Mouse (Mus musculus): ENCODE results near the gene Gm42517. TPM values are rescaled to one million over a fixed set of nuclear protein-coding genes. Genes with fewer than 3 reads are reported as not detected.

Gene Gm42517
- total and polyA plus RNA-seq, 2 experiments from 2014 or later, result 4.5 to 97.0 TPM

- ATAC-seq (peak; percentile 15), DNase-seq (ENCODE audit: low spot score) (no peak)
- Histone ChIP-seq H3K9me3 (ENCODE audit: low read length) (no peaks in the 10 kb centered on the region), H3K36me3 (ENCODE audit: insufficient read depth, low read length) (no peaks in the 10 kb centered on the region), H3K27ac (peak overlapping the region; percentile 32; the same call in 1 of the 2 replicates), H3K4me1 (ENCODE audit: insufficient read depth, low read length) (peaks cover 4% of the 10 kb centered on the region; the same call in 1 of the 2 replicates), H3K4me3 (ENCODE audit: low read length) (peak overlapping the region; percentile 72), H3K27me3 (ENCODE audit: insufficient read depth, low read length) (peaks cover 43% of the 10 kb centered on the region), H3K4me2 (ENCODE audit: low read depth, low read length) (peak overlapping the region; percentile 88), H3K9ac (replicated peaks; ENCODE audit: low read length) (peak overlapping the region; percentile 10; the same call in 1 of the 2 replicates)
- TF ChIP-seq CTCF (IDR thresholded peaks at IDR 0.05; ENCODE audit: low read depth), result no peak
- 3% methylated on average over 6 of the region's 6 CpGs for WGBS
These were observed 724 bp upstream of the Gm42517 start for GRCm38 (mm10) chr5:108368446-108368845.

DNA sequence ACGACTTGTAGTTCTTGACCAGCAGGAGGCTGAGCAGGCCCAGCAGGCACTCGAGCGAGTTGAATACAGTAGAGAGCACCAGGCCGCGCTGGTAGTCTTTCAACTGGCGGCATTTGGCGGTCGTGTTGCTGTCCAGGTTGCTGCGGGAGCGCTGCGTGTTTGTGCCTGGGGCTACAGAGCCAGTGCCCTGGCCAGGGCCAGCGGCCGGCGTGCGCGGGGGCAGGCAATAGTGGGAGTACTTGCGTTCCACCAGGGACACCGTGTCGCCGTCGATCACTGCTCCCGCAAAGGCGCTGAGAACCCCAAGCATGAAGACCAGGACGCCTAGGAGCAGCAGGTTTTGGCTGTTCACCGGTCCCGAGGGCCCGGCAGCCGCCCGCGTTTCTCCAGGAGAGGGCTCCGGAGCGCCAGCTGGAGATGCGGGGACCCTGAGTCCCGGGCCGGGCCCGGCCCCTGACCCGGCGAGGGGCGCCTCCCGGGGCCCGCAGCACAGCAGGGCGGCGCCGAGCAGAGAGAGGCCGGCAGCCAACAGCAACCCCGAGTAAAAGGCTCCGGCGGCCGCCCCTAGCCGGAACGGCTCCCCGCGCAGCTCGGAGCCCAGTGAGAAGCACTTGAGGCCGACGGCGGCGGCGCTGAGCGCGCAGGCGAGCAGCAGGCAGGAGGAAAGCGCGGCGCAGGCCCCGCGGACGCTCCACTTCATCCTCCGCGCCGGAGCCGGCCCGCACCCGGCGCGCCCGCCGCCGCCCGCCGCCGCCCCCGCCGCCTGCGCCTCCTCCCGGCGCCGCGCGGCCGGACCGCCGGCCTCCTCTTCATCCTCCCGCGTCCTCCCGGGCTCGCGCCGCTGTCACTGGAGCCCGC lies 509 bp downstream of the Gm42517 start:
- Histone ChIP-seq H3K36me3 (ENCODE audit: insufficient read depth, low read length) (no peaks in the 10 kb centered on the region), H3K4me3 (ENCODE audit: low read length) (peak overlapping the region; percentile 72), H3K27me3 (ENCODE audit: insufficient read depth, low read length) (peaks cover 37% of the 10 kb centered on the region), H3K4me1 (ENCODE audit: insufficient read depth, low read length) (peaks cover 4% of the 10 kb centered on the region; the same call in 1 of the 2 replicates), H3K27ac (peak overlapping the region; percentile 71), H3K9me3 (ENCODE audit: low read length) (no peaks in the 10 kb centered on the region), H3K9ac (replicated peaks; ENCODE audit: low read length) (peak overlapping the region; percentile 79), H3K4me2 (ENCODE audit: low read depth, low read length) (peak overlapping the region; percentile 88)
- ATAC-seq, result peak; percentile 48
- DNase-seq (ENCODE audit: low spot score), result peak; percentile 50
- WGBS, result 5% methylated on average over 70 of the region's 100 CpGs
- peak; percentile 26; the same call in 1 of the 2 replicates for TF ChIP-seq CTCF (IDR thresholded peaks at IDR 0.05; ENCODE audit: low read depth)

GRCm38 (mm10) chr5:108366328-108366983 lies 1.3 kb downstream of the Gm42517 start:
- Histone ChIP-seq H3K9ac (replicated peaks; ENCODE audit: low read length) (peak overlapping the region; percentile 79), H3K4me3 (ENCODE audit: low read length) (peak overlapping the region; percentile 72), H3K4me1 (ENCODE audit: insufficient read depth, low read length) (peaks cover 4% of the 10 kb centered on the region; the same call in 1 of the 2 replicates), H3K27ac (peak overlapping the region; percentile 71; the same call in 1 of the 2 replicates), H3K4me2 (ENCODE audit: low read depth, low read length) (peak overlapping the region; percentile 88), H3K9me3 (ENCODE audit: low read length) (no peaks in the 10 kb centered on the region), H3K36me3 (ENCODE audit: insufficient read depth, low read length) (no peaks in the 10 kb centered on the region), H3K27me3 (ENCODE audit: insufficient read depth, low read length) (peaks cover 29% of the 10 kb centered on the region)
- no peak for TF ChIP-seq CTCF (IDR thresholded peaks at IDR 0.05; ENCODE audit: low read depth)
- 3% methylated on average over 58 of the region's 60 CpGs for WGBS
- ATAC-seq, result peak; percentile 8; the same call in 1 of the 2 replicates
- no peak for DNase-seq (ENCODE audit: low spot score)

DNA sequence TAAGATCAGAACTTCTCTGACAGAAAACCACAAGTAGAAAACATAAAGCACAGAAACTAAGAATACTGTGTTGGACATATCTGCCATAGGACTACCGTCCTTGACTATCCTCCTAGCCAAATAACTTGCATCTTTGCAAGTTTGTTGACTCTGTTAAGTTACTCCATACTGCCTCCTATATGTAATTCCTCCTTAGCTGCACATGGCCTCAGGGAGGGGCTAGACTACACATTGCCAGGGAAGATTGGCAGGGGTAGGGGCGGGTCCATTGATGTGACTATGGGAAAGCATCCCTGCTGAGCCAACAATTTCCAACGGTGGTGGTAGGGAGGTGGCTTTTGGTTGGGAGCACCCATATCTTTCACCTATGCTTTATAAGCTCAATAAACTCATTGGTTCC lies 5.4 kb downstream of the Gm42517 start:
- 31% methylated on average over 3 of the region's 3 CpGs for WGBS

DNA sequence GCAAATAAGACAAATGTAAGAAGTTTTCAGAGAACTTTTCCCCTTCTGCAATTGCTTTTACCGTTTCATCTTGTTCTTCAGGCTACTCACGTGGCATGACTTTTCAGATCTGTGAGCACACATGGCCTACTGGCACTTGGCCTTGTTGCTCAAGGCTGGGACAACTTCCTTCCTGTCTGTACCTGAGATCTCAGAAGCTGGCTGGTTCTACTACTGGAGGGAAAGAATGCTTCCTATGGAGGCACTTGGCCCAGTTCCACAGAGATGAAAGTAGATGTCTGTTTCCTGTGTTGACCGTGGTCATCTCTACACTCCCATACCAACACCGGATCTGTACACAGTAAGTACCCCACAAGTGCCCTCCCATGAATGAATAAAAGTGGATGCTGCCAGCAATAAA lies 7.5 kb downstream of the Gm42517 start:
- 87% methylated on average over 4 of the region's 4 CpGs for WGBS
- no peak overlapping the region for H3K9ac ChIP-seq (replicated peaks; ENCODE audit: low read length)

More for the DNA sequence above, 5.4 kb downstream of the Gm42517 start:
- H3K27ac ChIP-seq, result no peak overlapping the region
- H3K9me3 ChIP-seq (ENCODE audit: low read length), result no peaks in the 10 kb centered on the region
- no peak for ATAC-seq
- H3K4me2 ChIP-seq (ENCODE audit: low read depth, low read length), result no peak overlapping the region
- no peak overlapping the region for H3K9ac ChIP-seq (replicated peaks; ENCODE audit: low read length)
- no peak overlapping the region for H3K4me3 ChIP-seq (ENCODE audit: low read length)
- peaks cover 9% of the 10 kb centered on the region for H3K27me3 ChIP-seq (ENCODE audit: insufficient read depth, low read length)
- peak; percentile 43 for TF ChIP-seq CTCF (IDR thresholded peaks at IDR 0.05; ENCODE audit: low read depth)
- H3K4me1 ChIP-seq (ENCODE audit: insufficient read depth, low read length), result no peaks in the 10 kb centered on the region
- peak; percentile 42 for DNase-seq (ENCODE audit: low spot score)
- H3K36me3 ChIP-seq (ENCODE audit: insufficient read depth, low read length), result no peaks in the 10 kb centered on the region

DNA sequence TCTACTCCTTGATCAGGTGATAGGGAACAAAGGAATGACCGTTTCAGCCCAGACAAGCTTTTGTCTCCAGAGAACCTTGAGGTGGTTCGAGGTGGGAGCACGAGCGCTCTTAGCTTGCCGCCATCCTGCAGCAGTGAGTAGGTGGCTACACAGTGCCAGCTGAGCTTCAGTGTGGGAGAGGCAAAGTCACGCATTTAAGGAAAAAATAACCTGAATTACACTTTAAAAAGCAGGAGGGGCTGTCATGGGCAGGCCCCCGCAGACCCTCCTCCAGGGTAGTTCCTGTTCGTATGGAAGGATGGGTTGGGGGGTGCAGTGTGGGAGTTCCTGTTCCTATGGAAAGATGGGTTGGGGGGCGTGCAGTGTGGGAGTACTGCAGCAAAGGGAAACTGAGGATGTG lies 8.2 kb downstream of the Gm42517 start:
- Histone ChIP-seq H3K4me3 (ENCODE audit: low read length) (no peak overlapping the region), H3K4me1 (ENCODE audit: insufficient read depth, low read length) (no peaks in the 10 kb centered on the region), H3K4me2 (ENCODE audit: low read depth, low read length) (no peak overlapping the region), H3K27me3 (ENCODE audit: insufficient read depth, low read length) (peaks cover 1% of the 10 kb centered on the region; the same call in 1 of the 2 replicates), H3K36me3 (ENCODE audit: insufficient read depth, low read length) (no peaks in the 10 kb centered on the region), H3K9ac (replicated peaks; ENCODE audit: low read length) (no peak overlapping the region), H3K27ac (no peak overlapping the region), H3K9me3 (ENCODE audit: low read length) (no peaks in the 10 kb centered on the region)
- no peak for DNase-seq (ENCODE audit: low spot score)
- 89% methylated on average over 9 of the region's 9 CpGs for WGBS
- no peak for TF ChIP-seq CTCF (IDR thresholded peaks at IDR 0.05; ENCODE audit: low read depth)
- ATAC-seq, result no peak

More for the DNA sequence above, 7.5 kb downstream of the Gm42517 start:
- H3K4me1 ChIP-seq (ENCODE audit: insufficient read depth, low read length), result no peaks in the 10 kb centered on the region
- no peak overlapping the region for H3K27ac ChIP-seq
- ATAC-seq (no peak), DNase-seq (ENCODE audit: low spot score) (no peak)
- H3K27me3 ChIP-seq (ENCODE audit: insufficient read depth, low read length), result peaks cover 8% of the 10 kb centered on the region
- H3K4me2 ChIP-seq (ENCODE audit: low read depth, low read length), result no peak overlapping the region
- no peaks in the 10 kb centered on the region for H3K36me3 ChIP-seq (ENCODE audit: insufficient read depth, low read length)
- H3K4me3 ChIP-seq (ENCODE audit: low read length), result no peak overlapping the region
- no peak for TF ChIP-seq CTCF (IDR thresholded peaks at IDR 0.05; ENCODE audit: low read depth)
- no peaks in the 10 kb centered on the region for H3K9me3 ChIP-seq (ENCODE audit: low read length)
